Mouse (Mus musculus): ENCODE measurements around the gene Rnf40.

The Rnf40 gene

DNA sequence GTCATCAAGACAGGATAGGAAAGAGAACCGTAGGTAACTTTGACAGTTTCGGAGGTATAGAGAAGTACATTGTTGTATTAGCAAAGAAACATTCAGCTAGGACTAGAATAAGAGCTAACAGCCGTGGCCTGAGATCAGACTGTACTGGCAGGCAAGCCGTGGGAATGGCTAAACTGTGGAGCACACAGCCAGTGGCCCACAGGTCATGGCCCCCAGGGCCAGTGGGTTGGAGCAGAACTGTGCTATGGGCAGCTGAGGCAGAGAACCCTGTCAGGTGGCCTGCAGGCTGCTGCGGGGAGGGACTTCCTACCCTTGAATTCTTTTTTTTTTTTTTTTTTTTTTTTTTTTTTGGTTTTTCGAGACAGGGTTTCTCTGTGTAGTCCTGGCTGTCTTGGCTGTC is 60.6 kb downstream of the Rnf40 start:
- no peak for DNase-seq (ENCODE audit: low read depth, low spot score)

DNA sequence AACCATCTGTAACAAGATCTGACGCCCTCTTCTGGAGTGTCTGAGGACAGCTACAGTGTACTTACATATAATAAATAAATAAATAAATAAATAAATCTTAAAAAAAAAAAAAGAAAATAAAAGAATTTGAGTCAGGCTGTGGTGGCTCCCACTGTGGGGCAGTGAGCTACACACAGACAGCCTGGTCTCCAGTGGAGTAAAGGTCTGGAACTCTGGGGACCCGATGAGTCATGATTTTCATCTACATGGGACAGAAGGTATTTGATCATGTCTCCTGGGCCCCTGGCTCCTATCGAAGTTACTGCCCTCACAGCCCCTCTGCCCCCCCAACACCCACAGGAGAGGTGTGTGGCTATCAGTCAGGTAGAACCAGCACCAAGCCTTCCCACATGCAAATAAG is 63.1 kb downstream of the Rnf40 start:
- DNase-seq (ENCODE audit: low read depth, low spot score) = no peak

DNA sequence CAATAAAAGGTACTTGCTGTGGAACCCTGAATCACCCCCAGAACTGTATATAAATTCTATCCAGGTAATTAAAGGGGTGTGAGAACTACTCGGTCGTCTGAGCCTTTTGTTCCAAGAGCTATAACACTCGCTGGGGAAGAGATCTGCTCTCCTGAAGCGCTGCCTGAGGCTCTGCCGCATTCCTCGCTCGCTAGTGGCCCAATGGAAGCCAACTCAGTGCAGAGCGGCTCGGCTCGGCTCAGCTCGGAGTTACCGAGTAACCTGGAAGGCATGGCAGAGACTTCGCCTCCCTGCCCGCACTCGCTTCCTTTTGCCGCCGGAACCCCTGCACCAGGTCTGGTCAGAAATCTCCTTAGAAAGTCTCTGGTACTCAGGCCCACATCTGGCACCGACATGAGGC is 63.5 kb downstream of the Rnf40 start:
- DNase-seq (ENCODE audit: low read depth, low spot score) = no peak

DNA sequence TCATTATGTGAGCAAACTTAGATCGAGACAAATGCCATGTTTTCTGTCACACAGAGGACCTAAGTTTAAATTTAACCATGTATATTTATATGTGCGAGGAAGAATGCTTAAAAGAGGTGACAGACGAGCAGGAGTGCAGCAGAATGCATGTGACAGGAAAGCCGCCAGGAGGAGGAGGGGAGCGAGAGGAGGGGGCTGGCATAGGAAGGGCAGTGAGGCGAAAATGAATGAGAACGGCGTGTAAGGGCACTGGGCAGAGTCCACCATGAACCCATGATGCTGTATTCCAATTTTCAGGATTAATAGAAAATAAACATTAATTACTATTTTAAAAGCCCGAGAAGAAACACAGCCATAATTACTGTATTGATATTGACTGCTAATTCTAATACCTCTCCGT is 65.8 kb downstream of the Rnf40 start:
- DNase-seq (ENCODE audit: low read depth, low spot score) = no peak

Measured in c-Kit-negative CD71-positive TER-119-positive erythroid progenitor cells, embryonic 14.5 days (primary cell).